Mouse (Mus musculus) kidney, embryonic 16.5 days (tissue): Measurements from ENCODE around the gene Trpm4. TPM values are rescaled to one million over a fixed set of nuclear protein-coding genes. Genes with fewer than 3 reads are reported as not detected.

Source experiments
- ATAC-seq: fragments of 200-750 bp; cut with Nextera tagmentation; 2 replicates; pipeline ENCODE4 v1.8.0; 2017; ENCODE audit warnings: moderate TSS enrichment; ENCODE audit not compliant: low FRiP score, low TSS enrichment
- H3K27ac ChIP-seq: fragments of 300-500 bp; sonication (generic); 2 replicates; pipeline ENCODE4 v1.5.1; 2014; ENCODE audit warnings: low read length
- H3K27me3 ChIP-seq: fragments of 300-500 bp; sonication (generic); 2 replicates; pipeline ENCODE4 v1.6.1; 2014; ENCODE audit warnings: low read length, control low read depth, mixed read lengths; ENCODE audit not compliant: insufficient read depth
- H3K36me3 ChIP-seq: fragments of 300-500 bp; sonication (generic); 2 replicates; pipeline ENCODE4 v1.6.1; 2014; ENCODE audit warnings: low read length, control low read depth, mixed read lengths; ENCODE audit not compliant: insufficient read depth
- H3K4me1 ChIP-seq: fragments of 300-500 bp; sonication (generic); 2 replicates; pipeline ENCODE4 v1.6.1; 2014; ENCODE audit warnings: low read length, control low read depth, mixed read lengths; ENCODE audit not compliant: insufficient read depth
- H3K4me2 ChIP-seq: fragments of 300-500 bp; sonication (generic); replicated peaks from 2 replicates; pipeline ENCODE4 v1.6.1; 2014; ENCODE audit warnings: low read depth, low read length
- H3K4me3 ChIP-seq: fragments of 300-500 bp; sonication (generic); 2 replicates; pipeline ENCODE4 v1.5.1; 2014; ENCODE audit warnings: mild to moderate bottlenecking, low read length
- H3K9ac ChIP-seq: fragments of 300-500 bp; sonication (generic); replicated peaks from 2 replicates; pipeline ENCODE4 v1.6.1; 2014; ENCODE audit warnings: low read length
- H3K9me3 ChIP-seq: fragments of 300-500 bp; sonication (generic); 2 replicates; pipeline ENCODE4 v1.6.1; 2016; ENCODE audit warnings: low read length, control low read depth
- WGBS: fragments of 180-500 bp; shearing (Covaris S2); extraction: QIAGEN DNeasy Blood & Tissue Kit; methylation state at CpG from one replicate; pipeline ENCODE4 v1.1.7; 2014; 5-methylcytosine and 5-hydroxymethylcytosine counted together
- polyA plus RNA-seq: library from polyadenylated mRNA; unstranded; fragments of >200 nt; fragmentation: Nextera tagmentation; extraction: Ambion mirVana; gene quantifications from 2 replicates; pipeline ENCODE4 v1.2.1, GENCODE M21; 2015

Gene Trpm4
- polyA plus RNA-seq, result 22.3 and 23.6 TPM in 2 replicates

- no peaks in the 10 kb centered on the region for H3K27me3 ChIP-seq
- WGBS, result under 1% methylated on average over 38 of the region's 38 CpGs
- H3K4me2 ChIP-seq, result peak within 1 kb of the TSS; percentile 84
- H3K9ac ChIP-seq, result peak within 1 kb of the TSS; percentile 77
- H3K4me1 ChIP-seq, result peaks cover 39% of the 10 kb centered on the region
- peak within 1 kb of the TSS; percentile 88 for H3K27ac ChIP-seq
- ATAC-seq, result peak; percentile 78
- H3K36me3 ChIP-seq, result no peaks in the 10 kb centered on the region
- peak within 1 kb of the TSS; percentile 73 for H3K4me3 ChIP-seq
- no peaks in the 10 kb centered on the region for H3K9me3 ChIP-seq
These were observed at the start of gene Trpm4 for GRCm38 (mm10) chr7:45333431-45333982. Gene Trpm4 (minus strand): TSS chr7:45333780.

GRCm38 (mm10) chr7:45376057-45376456, 42.5 kb upstream of the Trpm4 start:
- H3K9me3 ChIP-seq, result no peaks in the 10 kb centered on the region
- no peak for ATAC-seq
- H3K27me3 ChIP-seq, result no peaks in the 10 kb centered on the region
- H3K4me1 ChIP-seq, result 0 out of 2 replicates have a peak, but pooled peaks cover under 1% of the 10 kb centered on the region
- H3K9ac ChIP-seq, result no peak overlapping the region
- no peak overlapping the region for H3K27ac ChIP-seq
- peaks cover 67% of the 10 kb centered on the region for H3K36me3 ChIP-seq
- WGBS, result 90% methylated on average over 1 of the region's 1 CpGs
- no peak overlapping the region for H3K4me2 ChIP-seq
- no peak overlapping the region for H3K4me3 ChIP-seq

GRCm38 (mm10) chr7:45374620-45375019, 41.0 kb upstream of the Trpm4 start:
- Histone ChIP-seq H3K9ac (no peak overlapping the region), H3K4me2 (no peak overlapping the region), H3K4me3 (no peak overlapping the region), H3K36me3 (peaks cover 54% of the 10 kb centered on the region), H3K9me3 (no peaks in the 10 kb centered on the region), H3K27ac (no peak overlapping the region), H3K27me3 (peaks cover 3% of the 10 kb centered on the region), H3K4me1 (peaks cover 11% of the 10 kb centered on the region; the same call in 1 of the 2 replicates)
- WGBS, result 91% methylated on average over 8 of the region's 8 CpGs
- ATAC-seq, result no peak

- Histone ChIP-seq H3K27me3 (peaks cover 16% of the 10 kb centered on the region), H3K4me2 (no peak overlapping the region), H3K36me3 (peaks cover 31% of the 10 kb centered on the region), H3K9ac (no peak overlapping the region), H3K9me3 (no peaks in the 10 kb centered on the region), H3K4me3 (no peak overlapping the region), H3K4me1 (peaks cover 20% of the 10 kb centered on the region), H3K27ac (no peak overlapping the region)
- WGBS, result 83% methylated on average over 5 of the region's 5 CpGs
- ATAC-seq, result no peak
These were observed 38.8 kb upstream of the Trpm4 start for GRCm38 (mm10) chr7:45372371-45372770.

- H3K4me2 ChIP-seq, result peak within 1 kb of the TSS; percentile 96
- H3K36me3 ChIP-seq, result peaks cover 15% of the 10 kb centered on the region
- ATAC-seq, result peak; percentile 79
- WGBS, result 7% methylated on average over 27 of the region's 28 CpGs
- peaks cover 24% of the 10 kb centered on the region for H3K27me3 ChIP-seq
- H3K9me3 ChIP-seq, result no peaks in the 10 kb centered on the region
- no peak within 1 kb of the TSS for H3K27ac ChIP-seq
- peaks cover 28% of the 10 kb centered on the region for H3K4me1 ChIP-seq
- H3K9ac ChIP-seq, result peak within 1 kb of the TSS; percentile 22
- H3K4me3 ChIP-seq, result peak within 1 kb of the TSS; percentile 59
These were observed 37.1 kb upstream of the Trpm4 start, which contains the start of gene Lin7b for GRCm38 (mm10) chr7:45370475-45371311. Gene Lin7b (minus strand): TSS chr7:45370583.

GRCm38 (mm10) chr7:45369836-45370474, 36.4 kb upstream of the Trpm4 start:
- Histone ChIP-seq H3K4me3 (peak overlapping the region; percentile 59), H3K4me1 (peaks cover 28% of the 10 kb centered on the region), H3K36me3 (peaks cover 9% of the 10 kb centered on the region), H3K27me3 (peaks cover 32% of the 10 kb centered on the region), H3K4me2 (peak overlapping the region; percentile 96), H3K9me3 (no peaks in the 10 kb centered on the region), H3K27ac (no peak overlapping the region), H3K9ac (peak overlapping the region; percentile 22)
- WGBS, result 6% methylated on average over 52 of the region's 52 CpGs
- ATAC-seq, result peak; percentile 0; the same call in 1 of the 2 replicates

GRCm38 (mm10) chr7:45369022-45369745, 35.6 kb upstream of the Trpm4 start:
- Histone ChIP-seq H3K4me1 (peaks cover 28% of the 10 kb centered on the region), H3K36me3 (peaks cover 8% of the 10 kb centered on the region), H3K9me3 (no peaks in the 10 kb centered on the region), H3K4me2 (0 out of 2 replicates have a peak overlapping the region, but pooled peaks have one; percentile 96), H3K9ac (no peak overlapping the region), H3K27ac (no peak overlapping the region), H3K27me3 (peaks cover 38% of the 10 kb centered on the region), H3K4me3 (no peak overlapping the region)
- 73% methylated on average over 16 of the region's 16 CpGs for WGBS
- ATAC-seq, result no peak

GRCm38 (mm10) chr7:45368178-45368577, 34.6 kb upstream of the Trpm4 start:
- no peaks in the 10 kb centered on the region; the same call in 1 of the 2 replicates for H3K36me3 ChIP-seq
- H3K27ac ChIP-seq, result no peak overlapping the region
- 85% methylated on average over 15 of the region's 15 CpGs for WGBS
- H3K4me3 ChIP-seq, result no peak overlapping the region
- H3K9ac ChIP-seq, result no peak overlapping the region
- peaks cover 48% of the 10 kb centered on the region for H3K27me3 ChIP-seq
- no peak for ATAC-seq
- no peaks in the 10 kb centered on the region for H3K9me3 ChIP-seq
- peaks cover 28% of the 10 kb centered on the region for H3K4me1 ChIP-seq
- peak overlapping the region; percentile 98; the same call in 1 of the 2 replicates for H3K4me2 ChIP-seq
